Mouse (Mus musculus) MEL (cell line): Measurements from ENCODE around the gene Onecut3.

ENCODE experiments used
- CTCF ChIP-seq, 3 experiments: IDR thresholded peaks in 2 of 3; conservative IDR thresholded peaks in 1 of 3; 2 replicates each; pipeline ENCODE4 v1.5.1; 2011 to 2012; ENCODE audit warnings: low read length in 3 of 3, low read depth in 2 of 3, mild to moderate bottlenecking in 2 of 3, improper control_type of control experiment in 1 of 3, inconsistent platforms in 1 of 3, mixed read lengths in 1 of 3, moderate library complexity in 1 of 3; ENCODE audit not compliant: control insufficient read depth in 1 of 3, insufficient read depth in 1 of 3, poor library complexity in 1 of 3, severe bottlenecking in 1 of 3
- EP300 ChIP-seq, 2 experiments: IDR thresholded peaks; 2 replicates each; pipeline ENCODE4 v1.6.1; 2011; ENCODE audit warnings: improper control_type of control experiment in 2 of 2, low read length in 2 of 2, low read depth in 1 of 2, mild to moderate bottlenecking in 1 of 2
- JUND ChIP-seq: IDR thresholded peaks from 2 replicates; pipeline ENCODE4 v1.6.1; 2011; ENCODE audit warnings: low read depth, mild to moderate bottlenecking, improper control_type of control experiment, low read length
- POLR2A ChIP-seq, 2 experiments: IDR thresholded peaks; 2 replicates each; pipeline ENCODE4 v1.6.1; 2011 to 2012; ENCODE audit warnings: low read length in 2 of 2, mild to moderate bottlenecking in 2 of 2, control low read depth in 1 of 2, improper control_type of control experiment in 1 of 2, low read depth in 1 of 2, moderate library complexity in 1 of 2; ENCODE audit not compliant: control insufficient read depth in 1 of 2, insufficient read depth in 1 of 2, poor library complexity in 1 of 2
- POLR2AphosphoS5 ChIP-seq: IDR thresholded peaks from 2 replicates; pipeline ENCODE4 v1.6.1; 2012; ENCODE audit warnings: low read depth, borderline replicate concordance, mild to moderate bottlenecking, inconsistent platforms, low read length, moderate library complexity, mixed read lengths
- SIN3A ChIP-seq: IDR thresholded peaks from 2 replicates; pipeline ENCODE4 v1.6.1; 2012; ENCODE audit warnings: low read length, improper control_type of control experiment, inconsistent platforms
- UBTF ChIP-seq: IDR thresholded peaks from 2 replicates; pipeline ENCODE4 v1.6.1; 2012; ENCODE audit warnings: low read depth, mild to moderate bottlenecking, inconsistent platforms, low read length, improper control_type of control experiment, moderate library complexity, borderline replicate concordance; ENCODE audit not compliant: insufficient read depth

DNA sequence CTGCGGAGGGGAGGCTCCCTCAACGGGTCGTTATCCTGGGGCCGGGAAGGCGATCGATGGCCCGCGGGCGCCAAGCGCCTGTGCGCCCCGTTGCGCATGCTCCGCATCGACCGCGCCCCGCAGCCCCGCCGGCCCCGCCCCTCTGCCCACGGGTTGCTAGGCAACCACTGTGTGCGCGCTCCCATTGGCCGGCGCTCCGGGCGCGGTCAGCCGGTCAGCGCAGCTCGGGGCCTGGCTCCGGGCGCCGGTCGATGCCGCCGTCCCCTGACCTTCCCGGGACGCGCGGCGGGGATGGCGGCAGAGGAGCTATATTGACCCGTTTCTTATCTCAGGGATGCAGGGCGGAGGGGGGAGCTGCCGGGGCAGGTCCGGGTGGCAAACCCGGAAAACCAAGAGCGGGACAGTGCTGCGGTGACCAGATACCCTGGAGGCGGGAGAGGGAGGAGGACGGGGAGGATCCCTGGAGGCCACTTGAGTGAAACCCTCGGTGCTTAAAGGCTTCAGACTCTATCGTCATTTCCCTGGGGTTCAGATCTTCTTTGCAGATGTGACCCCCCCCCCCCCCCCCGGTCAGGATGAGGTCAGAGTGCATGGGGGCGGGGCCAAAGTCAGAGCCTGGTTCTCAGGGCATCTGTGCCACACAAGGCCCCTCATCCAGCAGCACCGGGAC is 19.2 kb upstream of the Onecut3 start:
- TF ChIP-seq POLR2A (IDR thresholded peaks at IDR 0.05; ENCODE audit: control insufficient read depth in 1 of 2, insufficient read depth in 1 of 2, low read depth in 1 of 2, low read length in 2 of 2, poor library complexity in 1 of 2) (peak; percentile 56 to 58; a peak in 2 of 4 replicates), CTCF (IDR thresholded peaks at IDR 0.05 in 2 of 3, conservative IDR thresholded peaks at IDR 0.05 in 1 of 3; ENCODE audit: control insufficient read depth in 1 of 3, insufficient read depth in 1 of 3, low read depth in 2 of 3, low read length in 3 of 3, poor library complexity in 1 of 3, severe bottlenecking in 1 of 3) (no peak), SIN3A (no peak; the same call in 1 of the 2 replicates), POLR2AphosphoS5 (no peak), JUND (no peak), UBTF (no peak), EP300 (IDR thresholded peaks at IDR 0.05; ENCODE audit: low read depth in 1 of 2, low read length in 2 of 2) (no peak)
